Mouse (Mus musculus): ENCODE results near the gene Cage1.

Cage1 gene

GRCm38 (mm10) chr13:37965126-37965914 lies 71.5 kb downstream of the Cage1 start:
- DNase-seq (ENCODE audit: low spot score): no peak

- DNase-seq (ENCODE audit: low spot score): no peak
Observed at GRCm38 (mm10) chr13:37964128-37965087, 72.5 kb downstream of the Cage1 start.

- peak; percentile 88 for DNase-seq (ENCODE audit: low spot score)
Observed at GRCm38 (mm10) chr13:37963354-37964007, 73.4 kb downstream of the Cage1 start.

- DNase-seq (ENCODE audit: low spot score): peak; percentile 38
Observed at GRCm38 (mm10) chr13:37962541-37962940, 74.3 kb downstream of the Cage1 start.

- DNase-seq (ENCODE audit: low spot score): no peak
Observed at GRCm38 (mm10) chr13:37959936-37960335, 76.9 kb downstream of the Cage1 start.

- DNase-seq (ENCODE audit: low spot score): no peak
Observed at GRCm38 (mm10) chr13:37959239-37959907, 77.5 kb downstream of the Cage1 start.

GRCm38 (mm10) chr13:37958498-37959238 lies 78.2 kb downstream of the Cage1 start:
- no peak for DNase-seq (ENCODE audit: low spot score)
